Mouse (Mus musculus) G1E (cell line): Measurements from ENCODE around the gene Tsacc.

ENCODE experiments used
- CTCF ChIP-seq: IDR thresholded peaks from 2 replicates; pipeline ENCODE4 v1.5.1; 2012; ENCODE audit warnings: low read depth, low read length, inconsistent platforms, mixed read lengths
- GATA1 ChIP-seq: IDR thresholded peaks from 2 replicates; pipeline ENCODE4 v1.6.1; 2012; ENCODE audit warnings: borderline replicate concordance, low read length, inconsistent platforms, mixed read lengths
- GATA2 ChIP-seq: IDR thresholded peaks from 2 replicates; pipeline ENCODE4 v1.6.1; 2012; ENCODE audit warnings: low read depth, low read length, inconsistent platforms, borderline replicate concordance
- POLR2AphosphoS5 ChIP-seq: IDR thresholded peaks from 2 replicates; pipeline ENCODE4 v1.6.1; 2012; ENCODE audit warnings: low read depth, low read length, inconsistent platforms; ENCODE audit not compliant: insufficient replicate concordance
- TAL1 ChIP-seq: conservative IDR thresholded peaks from 2 replicates; pipeline ENCODE4 v1.6.1; 2012; ENCODE audit warnings: low read depth, low read length, inconsistent platforms, mixed read lengths

DNA sequence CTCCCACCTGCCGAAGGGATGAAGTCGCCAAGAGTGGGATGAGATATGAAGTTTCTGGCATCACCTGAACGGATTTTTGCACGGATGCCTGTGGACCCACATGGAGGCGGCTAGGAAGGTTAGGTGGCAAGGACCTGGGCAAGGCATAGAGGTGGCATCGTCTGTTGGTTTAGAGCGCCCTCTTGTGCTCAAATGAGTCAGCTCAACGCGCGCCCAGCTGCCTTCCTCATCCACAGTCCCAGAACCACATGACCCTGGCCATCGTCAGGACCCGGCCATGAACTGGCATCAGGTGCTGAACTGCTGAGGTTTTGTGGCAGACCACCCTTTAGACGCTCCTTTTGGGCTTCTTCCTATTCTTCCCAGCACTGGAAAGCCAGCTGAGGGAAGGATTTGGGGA lies 54.3 kb downstream of the Tsacc start:
- TF ChIP-seq CTCF (peak; percentile 77), GATA1 (no peak), GATA2 (no peak), POLR2AphosphoS5 (no peak), TAL1 (no peak)
